Mouse (Mus musculus): ENCODE measurements around the gene Pink1.

GRCm38 (mm10) chr4:138342778-138343177 lies 16.7 kb upstream of the Pink1 start:
- TF ChIP-seq POLR2A (IDR thresholded peaks at IDR 0.05; ENCODE audit: borderline replicate concordance, extremely low read depth, insufficient read depth, insufficient read length, poor library complexity, severe bottlenecking) (no peak), CTCF (IDR thresholded peaks at IDR 0.05; ENCODE audit: borderline replicate concordance, extremely low read depth, insufficient read depth, insufficient read length) (no peak)

All from brain, embryonic 14.5 days (tissue).